Mouse (Mus musculus) neural tube, embryonic 15.5 days (tissue): ENCODE results near the gene Ube2e2. TPM values are rescaled to one million over a fixed set of nuclear protein-coding genes. Genes with fewer than 3 reads are reported as not detected.
"Not testable (repeated sequence)": the region's sequence is repeated elsewhere in the genome, so short reads cannot be mapped to it uniquely, and the experiment has no call there.

ENCODE experiments used
- ATAC-seq: fragments of 200-750 bp; cut with Nextera tagmentation; 2 replicates; pipeline ENCODE4 v1.8.0; 2017; ENCODE audit warnings: mild to moderate bottlenecking, moderate TSS enrichment, moderate library complexity; ENCODE audit not compliant: low FRiP score
- H3K27ac ChIP-seq: fragments of 300-500 bp; sonication (generic); replicated peaks from 2 replicates; pipeline ENCODE4 v1.5.1; 2015; ENCODE audit warnings: mild to moderate bottlenecking, inconsistent platforms
- H3K27me3 ChIP-seq: fragments of 300-500 bp; sonication (generic); replicated peaks from 2 replicates; pipeline ENCODE4 v1.6.1; 2015; ENCODE audit warnings: inconsistent platforms
- H3K36me3 ChIP-seq: fragments of 300-500 bp; sonication (generic); 2 replicates; pipeline ENCODE4 v1.6.1; 2015; ENCODE audit warnings: inconsistent platforms
- H3K4me1 ChIP-seq: fragments of 300-500 bp; sonication (generic); 2 replicates; pipeline ENCODE4 v1.6.1; 2015; ENCODE audit warnings: inconsistent platforms
- H3K4me2 ChIP-seq: fragments of 300-500 bp; sonication (generic); 2 replicates; pipeline ENCODE4 v1.6.1; 2015; ENCODE audit warnings: inconsistent platforms, mild to moderate bottlenecking, moderate library complexity
- H3K4me3 ChIP-seq: fragments of 300-500 bp; sonication (generic); replicated peaks from 2 replicates; pipeline ENCODE4 v1.5.1; 2015; ENCODE audit warnings: mild to moderate bottlenecking, inconsistent platforms
- H3K9ac ChIP-seq: fragments of 300-500 bp; sonication (generic); replicated peaks from 2 replicates; pipeline ENCODE4 v1.6.1; 2015; ENCODE audit warnings: mild to moderate bottlenecking, inconsistent platforms
- H3K9me3 ChIP-seq: fragments of 300-500 bp; sonication (generic); replicated peaks from 2 replicates; pipeline ENCODE4 v1.6.1; 2016; ENCODE audit warnings: inconsistent platforms
- WGBS: fragments of 180-500 bp; shearing (Covaris S2); methylation state at CpG from one replicate; pipeline ENCODE4 v1.1.7; 2015; ENCODE audit warnings: mixed read lengths; 5-methylcytosine and 5-hydroxymethylcytosine counted together
- polyA plus RNA-seq: library from polyadenylated mRNA; unstranded; fragments of >200 nt; fragmentation: Nextera tagmentation; extraction: Ambion mirVana; gene quantifications from 2 replicates; pipeline ENCODE4 v1.2.1, GENCODE M21; 2015

Ube2e2 gene
- polyA plus RNA-seq, 1 experiment from 2014 or later = 162 TPM

GRCm38 (mm10) chr14:18720601-18721591, 173.2 kb downstream of the Ube2e2 start:
- no peak overlapping the region for H3K4me3 ChIP-seq
- no peak overlapping the region for H3K9ac ChIP-seq
- H3K27ac ChIP-seq = no peak overlapping the region
- no peaks in the 10 kb centered on the region for H3K36me3 ChIP-seq
- WGBS = 96% methylated on average over 2 of the region's 2 CpGs
- H3K4me1 ChIP-seq = no peaks in the 10 kb centered on the region
- no peaks in the 10 kb centered on the region for H3K27me3 ChIP-seq
- no peak for ATAC-seq
- no peaks in the 10 kb centered on the region for H3K9me3 ChIP-seq
- H3K4me2 ChIP-seq = no peak overlapping the region

- WGBS = 86% methylated on average over 1 of the region's 1 CpGs
- no peak overlapping the region for H3K9ac ChIP-seq
- H3K27me3 ChIP-seq = no peaks in the 10 kb centered on the region
- H3K9me3 ChIP-seq = no peaks in the 10 kb centered on the region
- no peaks in the 10 kb centered on the region for H3K4me1 ChIP-seq
- no peak overlapping the region for H3K4me3 ChIP-seq
- H3K4me2 ChIP-seq = no peak overlapping the region
- H3K36me3 ChIP-seq = no peaks in the 10 kb centered on the region
- no peak for ATAC-seq
- no peak overlapping the region for H3K27ac ChIP-seq
Measured at GRCm38 (mm10) chr14:18716970-18717369, 177.1 kb downstream of the Ube2e2 start.

DNA sequence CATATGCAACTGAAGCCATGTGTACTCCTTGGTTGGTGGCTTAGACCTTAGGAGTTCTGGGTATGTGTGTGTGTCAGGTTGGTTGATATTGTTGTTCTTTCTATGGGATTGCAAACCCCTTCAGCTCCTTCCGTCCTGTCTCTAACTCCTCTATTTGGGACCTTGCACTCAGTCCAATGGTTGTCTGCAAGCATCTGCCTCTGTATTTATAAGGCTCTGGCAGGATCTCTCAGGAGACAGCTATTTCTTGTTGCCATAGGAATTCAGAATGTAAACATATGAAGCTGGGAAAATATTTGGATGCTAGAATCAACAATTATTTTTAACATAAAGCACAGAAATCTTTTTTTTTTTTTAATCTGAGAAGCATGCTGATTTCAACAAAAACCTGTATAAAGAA, 178.5 kb downstream of the Ube2e2 start:
- no peaks in the 10 kb centered on the region for H3K9me3 ChIP-seq
- H3K4me3 ChIP-seq = no peak overlapping the region
- no peaks in the 10 kb centered on the region for H3K27me3 ChIP-seq
- no peak overlapping the region for H3K4me2 ChIP-seq
- no peaks in the 10 kb centered on the region for H3K4me1 ChIP-seq
- no peak overlapping the region for H3K9ac ChIP-seq
- no peak for ATAC-seq
- no peaks in the 10 kb centered on the region for H3K36me3 ChIP-seq
- H3K27ac ChIP-seq = no peak overlapping the region
- 68% methylated on average over 1 of the region's 1 CpGs for WGBS

DNA sequence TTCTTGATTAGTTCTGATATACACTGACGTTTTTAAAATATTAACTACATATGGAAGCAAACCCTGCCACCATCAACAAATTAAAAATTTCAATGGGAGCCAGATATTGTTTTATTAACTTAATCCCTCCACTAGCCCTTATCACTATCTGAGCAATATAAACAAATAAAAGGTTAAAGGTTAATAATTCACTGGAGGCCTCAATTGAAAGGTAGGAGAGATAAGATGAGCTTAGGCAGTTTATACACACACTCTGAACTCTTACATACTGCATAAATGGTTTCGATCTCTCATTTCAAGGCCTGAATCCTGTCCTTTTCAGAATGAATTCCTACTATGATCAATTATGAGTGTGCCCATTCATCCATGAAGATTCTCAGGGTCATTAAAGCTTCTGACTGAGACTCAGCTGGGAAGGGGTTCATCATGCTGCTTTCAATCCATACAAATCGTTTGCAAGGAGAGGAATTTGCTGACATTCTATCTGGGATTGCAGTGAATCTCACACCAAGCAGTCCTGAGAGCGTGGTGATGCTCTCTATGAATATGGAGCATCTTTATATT, 196.3 kb downstream of the Ube2e2 start:
- no peaks in the 10 kb centered on the region for H3K36me3 ChIP-seq
- no peak overlapping the region for H3K9ac ChIP-seq
- no peaks in the 10 kb centered on the region for H3K27me3 ChIP-seq
- ATAC-seq = no peak
- H3K4me3 ChIP-seq = no peak overlapping the region
- WGBS = 72% methylated on average over 4 of the region's 4 CpGs
- H3K4me2 ChIP-seq = no peak overlapping the region
- no peak overlapping the region for H3K27ac ChIP-seq
- no peaks in the 10 kb centered on the region for H3K9me3 ChIP-seq
- H3K4me1 ChIP-seq = no peaks in the 10 kb centered on the region

DNA sequence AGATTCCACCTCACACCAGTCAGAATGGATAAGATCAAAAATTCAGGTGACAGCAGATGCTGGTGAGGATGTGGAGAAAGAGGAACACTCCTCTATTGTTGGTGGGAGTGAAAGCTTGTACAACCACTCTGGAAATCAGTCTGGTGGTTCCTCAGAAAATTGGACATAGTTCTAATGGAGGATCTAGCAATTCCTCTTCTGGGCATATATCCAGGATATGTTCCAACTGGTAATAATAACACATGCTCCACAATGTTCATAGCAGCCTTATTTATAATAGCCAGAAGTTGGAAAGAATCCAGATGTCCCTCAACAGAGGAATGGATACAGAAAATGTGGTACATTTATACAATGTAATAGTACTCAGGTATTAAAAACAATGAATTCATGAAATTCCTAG, 197.6 kb downstream of the Ube2e2 start:
- H3K4me3 ChIP-seq, H3K27ac ChIP-seq, H3K4me1 ChIP-seq, H3K9me3 ChIP-seq, H3K4me2 ChIP-seq, H3K36me3 ChIP-seq, H3K9ac ChIP-seq, H3K27me3 ChIP-seq, ATAC-seq: not testable (repeated sequence)

DNA sequence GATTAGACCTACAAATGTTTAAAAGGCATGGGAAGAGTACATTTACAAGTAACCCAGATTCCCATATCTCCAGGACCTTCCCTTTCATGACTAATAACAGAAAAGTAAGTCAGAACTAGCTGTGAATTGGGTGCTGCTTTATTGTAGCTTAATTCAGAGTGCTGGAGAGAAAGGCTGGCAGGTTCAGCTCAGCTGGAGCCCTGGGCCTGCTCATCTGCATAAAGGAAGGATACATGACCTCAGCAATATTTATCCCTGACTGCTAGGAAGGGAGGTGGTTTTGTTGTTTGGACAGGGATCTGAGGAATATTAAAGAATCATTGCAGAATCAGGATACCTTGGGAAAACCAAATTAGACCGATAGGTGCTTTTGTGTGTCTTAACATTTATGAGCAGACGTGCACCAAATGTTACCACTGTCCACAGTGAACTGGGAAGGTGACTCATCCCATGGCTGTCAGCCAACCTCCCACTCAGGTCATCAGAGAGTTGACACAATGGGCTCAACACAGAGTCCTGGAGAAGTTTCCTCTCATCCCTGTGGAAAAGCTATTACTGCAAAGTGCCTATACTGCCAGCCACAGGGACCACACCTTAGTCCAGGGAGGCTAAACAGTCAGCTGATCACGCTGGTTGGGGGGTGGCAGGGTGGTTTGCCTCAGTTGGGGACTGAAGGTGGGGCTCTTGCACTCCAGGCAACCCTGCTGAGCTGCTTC, 215.8 kb downstream of the Ube2e2 start:
- no peak for ATAC-seq
- Histone ChIP-seq H3K4me3 (no peak overlapping the region), H3K9ac (no peak overlapping the region), H3K4me2 (no peak overlapping the region), H3K4me1 (no peaks in the 10 kb centered on the region), H3K27ac (no peak overlapping the region), H3K9me3 (no peaks in the 10 kb centered on the region), H3K36me3 (no peaks in the 10 kb centered on the region), H3K27me3 (no peaks in the 10 kb centered on the region)
- 66% methylated on average over 3 of the region's 3 CpGs for WGBS

DNA sequence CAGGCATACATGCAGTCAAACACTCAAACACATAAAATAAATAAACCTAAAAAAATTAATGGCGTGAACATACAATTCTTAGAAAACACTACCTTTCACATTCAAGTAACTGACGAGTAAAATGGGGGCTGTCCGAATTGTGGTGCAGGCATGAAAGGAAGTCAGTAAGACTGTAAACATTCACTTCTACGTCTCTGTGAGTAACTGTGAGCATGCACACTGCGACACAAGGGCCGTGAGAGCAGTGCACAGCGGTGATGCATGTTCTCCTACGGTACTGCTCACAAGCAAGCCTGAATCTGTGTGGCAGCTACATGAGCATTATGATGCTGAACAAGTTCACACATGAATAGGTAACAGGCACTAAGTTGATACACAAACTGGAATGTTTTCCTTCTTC, 223.4 kb downstream of the Ube2e2 start:
- no peaks in the 10 kb centered on the region for H3K36me3 ChIP-seq
- no peak for ATAC-seq
- H3K9me3 ChIP-seq = no peaks in the 10 kb centered on the region
- H3K9ac ChIP-seq = no peak overlapping the region
- no peak overlapping the region for H3K4me2 ChIP-seq
- no peak overlapping the region for H3K27ac ChIP-seq
- H3K4me1 ChIP-seq = no peaks in the 10 kb centered on the region
- H3K4me3 ChIP-seq = no peak overlapping the region
- H3K27me3 ChIP-seq = no peaks in the 10 kb centered on the region
- 92% methylated on average over 8 of the region's 8 CpGs for WGBS

GRCm38 (mm10) chr14:18669301-18669935, 224.6 kb downstream of the Ube2e2 start:
- ATAC-seq = no peak
- WGBS = 59% methylated on average over 2 of the region's 2 CpGs
- Histone ChIP-seq H3K9me3 (no peaks in the 10 kb centered on the region), H3K4me3 (no peak overlapping the region), H3K9ac (no peak overlapping the region), H3K27ac (no peak overlapping the region), H3K4me2 (no peak overlapping the region), H3K4me1 (no peaks in the 10 kb centered on the region), H3K27me3 (no peaks in the 10 kb centered on the region), H3K36me3 (no peaks in the 10 kb centered on the region)

- H3K9ac ChIP-seq, H3K9me3 ChIP-seq, H3K4me1 ChIP-seq, ATAC-seq, H3K36me3 ChIP-seq, H3K4me3 ChIP-seq, H3K27ac ChIP-seq, H3K27me3 ChIP-seq, H3K4me2 ChIP-seq: not testable (repeated sequence)
- WGBS = 96% methylated on average over 4 of the region's 4 CpGs
Measured at GRCm38 (mm10) chr14:18668309-18668708, 225.8 kb downstream of the Ube2e2 start.

DNA sequence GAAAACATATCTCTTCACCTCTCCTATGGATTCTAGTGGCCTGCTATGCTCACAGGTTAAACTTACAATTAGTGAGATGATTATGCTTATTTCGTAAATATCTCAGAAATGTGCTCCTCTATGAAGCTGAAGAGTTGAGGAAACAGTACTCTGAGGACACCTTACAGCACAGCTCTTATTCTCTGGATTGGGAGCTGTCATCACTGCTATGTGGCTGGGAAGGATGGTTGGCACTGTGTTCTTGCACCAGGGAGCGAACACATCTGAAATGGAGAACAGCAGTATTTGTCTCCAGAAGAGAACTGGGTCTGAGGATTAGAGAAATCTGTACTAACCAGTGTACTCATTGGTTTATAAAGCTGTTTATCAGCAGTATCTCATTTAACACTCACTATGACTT, 226.3 kb downstream of the Ube2e2 start:
- Histone ChIP-seq H3K27me3 (no peaks in the 10 kb centered on the region), H3K36me3 (no peaks in the 10 kb centered on the region), H3K9me3 (no peaks in the 10 kb centered on the region), H3K4me1 (no peaks in the 10 kb centered on the region), H3K4me3 (no peak overlapping the region), H3K9ac (no peak overlapping the region), H3K27ac (no peak overlapping the region), H3K4me2 (no peak overlapping the region)
- ATAC-seq = no peak
- WGBS = 96% methylated on average over 2 of the region's 2 CpGs

GRCm38 (mm10) chr14:18666251-18666650, 227.8 kb downstream of the Ube2e2 start:
- Histone ChIP-seq H3K36me3 (no peaks in the 10 kb centered on the region), H3K4me1 (no peaks in the 10 kb centered on the region), H3K27ac (no peak overlapping the region), H3K27me3 (no peaks in the 10 kb centered on the region), H3K9ac (no peak overlapping the region), H3K4me2 (no peak overlapping the region), H3K9me3 (no peaks in the 10 kb centered on the region), H3K4me3 (no peak overlapping the region)
- ATAC-seq = no peak
- 88% methylated on average over 1 of the region's 1 CpGs for WGBS
